Mouse (Mus musculus) spleen, adult 2 months (tissue): ENCODE results near the gene Gm11985.

Experiments
- CTCF ChIP-seq: fragments of 200-500 bp; IDR thresholded peaks from 2 replicates; pipeline ENCODE4 v1.5.1; 2011; ENCODE audit warnings: mild to moderate bottlenecking, inconsistent platforms; ENCODE audit not compliant: insufficient read depth, insufficient read length, insufficient replicate concordance; ENCODE audit errors: extremely low read depth
- POLR2A ChIP-seq: fragments of 200-500 bp; IDR thresholded peaks from 2 replicates; pipeline ENCODE4 v1.6.1; 2011; ENCODE audit warnings: low read depth, low read length, inconsistent platforms

- no peak for TF ChIP-seq CTCF
- TF ChIP-seq POLR2A = no peak
These were observed 4.3 kb upstream of the Gm11985 start for GRCm38 (mm10) chr11:7192710-7193109.
